Mouse (Mus musculus) ES-E14 (cell line): ENCODE results near the gene Olfr1137. TPM values are rescaled to one million over a fixed set of nuclear protein-coding genes. Genes with fewer than 3 reads are reported as not detected.

Source experiments
- DNase-seq: peaks from one replicate; pipeline ENCODE4 v3.0.0-alpha.2; 2013; ENCODE audit warnings: low read depth, low spot score
- H3K27ac ChIP-seq: 2 replicates; pipeline ENCODE4 v1.5.1; 2012; ENCODE audit warnings: low read depth, mild to moderate bottlenecking, low read length, moderate library complexity, mixed read lengths; ENCODE audit not compliant: poor library complexity, insufficient read depth, severe bottlenecking
- H3K36me3 ChIP-seq: 2 replicates; pipeline ENCODE4 v1.6.1; 2012; ENCODE audit warnings: mild to moderate bottlenecking, low read length, moderate library complexity, mixed read lengths; ENCODE audit not compliant: control insufficient read depth, poor library complexity, insufficient read depth, severe bottlenecking
- H3K4me1 ChIP-seq, 2 experiments: fragments of 150-350 bp in 1 of 2; sonication (generic) in 1 of 2; 2 replicates each; pipeline ENCODE4 v1.6.1; 2012; ENCODE audit warnings: low read length in 2 of 2, mild to moderate bottlenecking in 1 of 2, mixed read lengths in 1 of 2; ENCODE audit not compliant: control insufficient read depth in 2 of 2, insufficient read depth in 2 of 2, poor library complexity in 1 of 2
- H3K4me3 ChIP-seq, 2 experiments: fragments of 150-350 bp in 1 of 2; sonication (generic) in 1 of 2; 2 replicates each; pipeline ENCODE4 v1.5.1; 2012; ENCODE audit warnings: low read length in 2 of 2, low read depth in 1 of 2, mild to moderate bottlenecking in 1 of 2, mixed read lengths in 1 of 2; ENCODE audit not compliant: insufficient read depth in 1 of 2, poor library complexity in 1 of 2, severe bottlenecking in 1 of 2
- H3K9ac ChIP-seq: 2 replicates; pipeline ENCODE4 v1.6.1; 2012; ENCODE audit warnings: low read depth, mild to moderate bottlenecking, low read length, mixed read lengths; ENCODE audit not compliant: poor library complexity, insufficient read depth, severe bottlenecking
- H3K9me3 ChIP-seq: fragments of 150-350 bp; sonication (generic); 2 replicates; pipeline ENCODE4 v1.6.1; 2012; ENCODE audit warnings: low read depth, mild to moderate bottlenecking, low read length; ENCODE audit not compliant: control insufficient read depth, insufficient read depth
- CHD2 ChIP-seq: IDR thresholded peaks from 2 replicates; pipeline ENCODE4 v1.6.1; 2014; ENCODE audit warnings: mild to moderate bottlenecking, low read depth, low read length, inconsistent platforms
- HCFC1 ChIP-seq: IDR thresholded peaks from 2 replicates; pipeline ENCODE4 v1.6.1; 2012; ENCODE audit warnings: low read length, inconsistent platforms, borderline replicate concordance; ENCODE audit not compliant: insufficient read depth
- MAFK ChIP-seq: IDR thresholded peaks from 2 replicates; pipeline ENCODE4 v1.6.1; 2014; ENCODE audit warnings: mild to moderate bottlenecking, low read depth, low read length, inconsistent platforms; ENCODE audit not compliant: insufficient read depth
- ZC3H11A ChIP-seq: IDR thresholded peaks from 2 replicates; pipeline ENCODE4 v1.6.1; 2012; ENCODE audit warnings: low read depth, mild to moderate bottlenecking, inconsistent platforms, low read length, borderline replicate concordance
- ZNF384 ChIP-seq: IDR thresholded peaks from 2 replicates; pipeline ENCODE4 v1.6.1; 2012; ENCODE audit warnings: low read depth, low read length, inconsistent platforms
- in situ Hi-C, 2 experiments: fragments of 600-800 bp; cut with MboI; formaldehyde crosslinking; loops; one replicate each; pipeline ENCODE4 v1.15.1; 2025; ENCODE audit warnings: low sequenced_read_pairs in 2 of 2, inconsistent platforms in 1 of 2; ENCODE audit not compliant: unreplicated experiment in 2 of 2
- total RNA-seq: library from RNA; depleted of rRNA; stranded (reverse); fragments of 300-350 nt; gene quantifications from 2 replicates; pipeline ENCODE4 v1.2.3, GENCODE M21; 2012; rRNA removed

Gene Olfr1137
- total RNA-seq, 1 experiment, result not detected

- H3K4me1 ChIP-seq, result no peaks in the 10 kb centered on the region
- H3K4me3 ChIP-seq, result no peak within 1 kb of the TSS
- H3K27ac ChIP-seq, result no peak within 1 kb of the TSS
- H3K9ac ChIP-seq, result no peak within 1 kb of the TSS
- TF ChIP-seq MAFK, result no peak
- TF ChIP-seq ZNF384, result no peak
- TF ChIP-seq HCFC1, result no peak
- TF ChIP-seq ZC3H11A, result no peak
- TF ChIP-seq CHD2, result no peak
- in situ Hi-C loops, result no loop called here
- no peaks in the 10 kb centered on the region for H3K9me3 ChIP-seq
- DNase-seq, result no peak
- no peaks in the 10 kb centered on the region for H3K36me3 ChIP-seq
Observed at GRCm38 (mm10) chr2:87673564-87673963, 39.4 kb downstream of the Olfr1137 start, which contains the start of gene Olfr1135. Olfr1135 (minus strand) TSS chr2:87673664.

Other genes with a start within 250 kb of the Olfr1137 start
- gene Pramel7, start 216.1 kb downstream of the Olfr1137 start, total RNA-seq, result 2.7 and 9.3 TPM in 2 replicates
- 3.1 and 16.5 TPM in 2 replicates for gene Pramel6, start 206.6 kb downstream of the Olfr1137 start, total RNA-seq
- 1.2 and 1.9 TPM in 2 replicates for gene Olfr153, start 181.4 kb downstream of the Olfr1137 start, total RNA-seq
- not detected in 2 replicates for gene Olfr1128, start 167.6 kb downstream of the Olfr1137 start, total RNA-seq
- not detected in 2 replicates for gene Olfr1129, start 139.3 kb downstream of the Olfr1137 start, total RNA-seq
- not detected in 2 replicates for gene Olfr1130, start 107.0 kb downstream of the Olfr1137 start, total RNA-seq
- not detected in 2 replicates for gene Olfr1131, start 86.1 kb downstream of the Olfr1137 start, total RNA-seq
- not detected in 2 replicates for gene Olfr1132, start 75.6 kb downstream of the Olfr1137 start, total RNA-seq
- not detected in 2 replicates for gene Olfr1133, start 65.8 kb downstream of the Olfr1137 start, total RNA-seq
- gene Olfr1134, start 54.7 kb downstream of the Olfr1137 start, total RNA-seq, result not detected in 2 replicates
- gene Olfr1135, start 39.5 kb downstream of the Olfr1137 start, total RNA-seq, result not detected in 2 replicates
- not detected in 2 replicates for gene Olfr1136, start 19.2 kb downstream of the Olfr1137 start, total RNA-seq
- gene Olfr1138, start 26.8 kb upstream of the Olfr1137 start, total RNA-seq, result not detected in 2 replicates
- not detected in 2 replicates for gene Olfr1140, start 30.6 kb upstream of the Olfr1137 start, total RNA-seq
- gene Olfr1141, start 40.8 kb upstream of the Olfr1137 start, total RNA-seq, result not detected in 2 replicates
- not detected in 2 replicates for gene Olfr152, start 66.3 kb upstream of the Olfr1137 start, total RNA-seq
- not detected in 2 replicates for gene Olfr1143, start 87.4 kb upstream of the Olfr1137 start, total RNA-seq
- not detected in 2 replicates for gene Olfr1145, start 96.6 kb upstream of the Olfr1137 start, total RNA-seq
- not detected in 2 replicates for gene Olfr1148, start 117.4 kb upstream of the Olfr1137 start, total RNA-seq
- not detected in 2 replicates for gene Olfr1150-ps1, start 130.8 kb upstream of the Olfr1137 start, total RNA-seq
- not detected in 2 replicates for gene Olfr1151, start 142.7 kb upstream of the Olfr1137 start, total RNA-seq
- gene Olfr1152, start 153.3 kb upstream of the Olfr1137 start, total RNA-seq, result not detected in 2 replicates
- gene Olfr1153, start 181.8 kb upstream of the Olfr1137 start, total RNA-seq, result not detected in 2 replicates
- not detected in 2 replicates for gene Olfr1154, start 192.0 kb upstream of the Olfr1137 start, total RNA-seq
- gene Olfr1155, start 232.0 kb upstream of the Olfr1137 start, total RNA-seq, result not detected in 2 replicates
- not detected in 2 replicates for gene Olfr1156, start 239.9 kb upstream of the Olfr1137 start, total RNA-seq